Mouse (Mus musculus): ENCODE measurements around the gene Grb7. TPM values are rescaled to one million over a fixed set of nuclear protein-coding genes. Genes with fewer than 3 reads are reported as not detected.

Grb7 gene
- polyA plus RNA-seq (2012; fragmentation: generic; extraction: Trizol), result under 1 TPM in 1 of 2 experiments, not detected in 1; 0.06 TPM

GRCm38 (mm10) chr11:98446213-98446561 lies at the start of gene Grb7:
Gene Grb7, plus strand, starts transcription at chr11:98446394.

DNA sequence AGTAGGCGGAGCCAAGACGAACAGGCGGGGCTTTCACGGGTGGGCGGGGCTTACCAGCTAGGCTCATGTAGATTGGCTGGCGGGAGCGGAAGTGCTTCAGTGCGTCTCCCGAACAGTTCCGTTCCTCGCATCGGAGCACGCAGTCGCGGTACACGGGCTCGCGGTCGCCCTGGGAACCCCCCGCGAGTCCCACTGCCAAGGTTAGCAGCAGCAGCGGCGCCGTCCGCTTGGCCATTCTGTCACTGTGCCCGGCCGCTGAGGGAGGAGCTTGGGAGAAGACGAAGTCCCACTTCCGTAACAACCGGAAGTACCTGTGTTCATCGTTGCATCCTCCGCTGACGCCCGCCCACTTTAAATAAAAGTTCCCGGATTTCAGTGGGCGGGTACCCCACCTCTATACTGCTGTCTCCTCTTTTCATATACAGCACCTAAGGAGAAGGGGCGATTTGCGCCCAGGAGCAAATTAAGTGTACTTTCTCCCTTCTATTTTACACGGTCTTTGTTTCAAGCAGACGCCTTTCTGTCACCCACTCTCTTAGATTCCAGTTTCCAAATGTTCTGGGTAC lies 46.0 kb upstream of the Grb7 start, which contains the start of gene Pgap3:
TSS of gene Pgap3 (minus strand) at position 330 of the 566 bp plus-strand sequence.

DNA sequence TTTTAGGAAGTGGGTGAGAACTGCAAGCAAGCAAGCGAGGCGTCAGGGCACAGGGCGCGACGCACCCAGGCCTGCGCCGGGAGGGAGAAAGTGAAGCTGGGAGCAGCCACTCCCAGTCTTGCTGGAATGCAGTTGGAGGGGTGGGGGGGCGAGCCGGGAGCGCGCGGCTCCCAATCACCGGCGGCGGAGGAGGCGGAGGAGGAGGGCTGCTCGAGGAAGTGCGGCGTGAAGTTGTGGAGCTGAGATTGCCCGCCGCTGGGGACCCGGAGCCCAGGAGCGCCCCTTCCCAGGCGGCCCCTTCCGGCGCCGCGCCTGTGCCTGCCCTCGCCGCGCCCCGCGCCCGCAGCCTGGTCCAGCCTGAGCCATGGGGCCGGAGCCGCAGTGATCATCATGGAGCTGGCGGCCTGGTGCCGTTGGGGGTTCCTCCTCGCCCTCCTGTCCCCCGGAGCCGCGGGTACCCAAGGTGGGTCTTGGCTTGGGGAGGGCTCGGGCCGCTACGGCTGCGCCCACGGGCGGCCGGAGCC lies 33.9 kb upstream of the Grb7 start, which contains the start of gene Erbb2:
TSS of gene Erbb2 (plus strand) at position 198 of the 524 bp plus-strand sequence.

GRCm38 (mm10) chr11:98438331-98439158 lies 7.6 kb upstream of the Grb7 start, which contains the start of gene Mien1:
Gene Mien1, minus strand, starts transcription at chr11:98438991.

Other genes with a start within 250 kb of the Grb7 start
- 10 to 100 TPM in 1 of 2 experiments, 1 to 10 TPM in 1; 1.0 to 10.1 TPM for gene Cdk12, start 243.3 kb upstream of the Grb7 start, polyA plus RNA-seq (2012; fragmentation: generic; extraction: Trizol)
- not detected for gene Neurod2, start 116.7 kb upstream of the Grb7 start, polyA plus RNA-seq (2012; fragmentation: generic; extraction: Trizol)
- 10 to 100 TPM in 1 of 2 experiments, 1 to 10 TPM in 1; 1.1 to 17.9 TPM for gene Ppp1r1b, start 98.0 kb upstream of the Grb7 start, polyA plus RNA-seq (2012; fragmentation: generic; extraction: Trizol)
- gene Stard3, start 88.0 kb upstream of the Grb7 start, polyA plus RNA-seq (2012; fragmentation: generic; extraction: Trizol), result 10 to 100 TPM; 30.8 to 58.6 TPM
- gene Tcap, start 62.6 kb upstream of the Grb7 start, polyA plus RNA-seq (2012; fragmentation: generic; extraction: Trizol), result under 1 TPM; 0.04 to 0.47 TPM
- gene Pnmt, start 59.9 kb upstream of the Grb7 start, polyA plus RNA-seq (2012; fragmentation: generic; extraction: Trizol), result under 1 TPM in 1 of 2 experiments, not detected in 1; 0.04 TPM
- 10 to 100 TPM in 1 of 2 experiments, 1 to 10 TPM in 1; 5.7 to 12.6 TPM for gene Pgap3, start 45.9 kb upstream of the Grb7 start, polyA plus RNA-seq (2012; fragmentation: generic; extraction: Trizol)
- gene Erbb2, start 33.9 kb upstream of the Grb7 start, polyA plus RNA-seq (2012; fragmentation: generic; extraction: Trizol), result 10 to 100 TPM; 14.9 to 36.2 TPM
- 100 to 1,000 TPM; 153 to 160 TPM for gene Mien1, start 7.4 kb upstream of the Grb7 start, polyA plus RNA-seq (2012; fragmentation: generic; extraction: Trizol)
- gene Ikzf3, start 99.6 kb downstream of the Grb7 start, polyA plus RNA-seq (2012; fragmentation: generic; extraction: Trizol), result not detected
- not detected for gene Zpbp2, start 104.7 kb downstream of the Grb7 start, polyA plus RNA-seq (2012; fragmentation: generic; extraction: Trizol)
- gene Ormdl3, start 141.0 kb downstream of the Grb7 start, polyA plus RNA-seq (2012; fragmentation: generic; extraction: Trizol), result 10 to 100 TPM; 14.3 to 82.1 TPM
- gene Lrrc3c, start 151.9 kb downstream of the Grb7 start, polyA plus RNA-seq (2012; fragmentation: generic; extraction: Trizol), result not detected
- under 1 TPM; 0.15 to 0.25 TPM for gene Gm12355, start 179.3 kb downstream of the Grb7 start, polyA plus RNA-seq (2012; fragmentation: generic; extraction: Trizol)
- not detected for gene Gsdma3, start 180.0 kb downstream of the Grb7 start, polyA plus RNA-seq (2012; fragmentation: generic; extraction: Trizol)
- gene Gsdma2, start 200.4 kb downstream of the Grb7 start, polyA plus RNA-seq (2012; fragmentation: generic; extraction: Trizol), result not detected
- gene Gsdma, start 218.0 kb downstream of the Grb7 start, polyA plus RNA-seq (2012; fragmentation: generic; extraction: Trizol), result under 1 TPM; 0.01 to 0.02 TPM
- 100 to 1,000 TPM; 237 to 309 TPM for gene Psmd3, start 236.2 kb downstream of the Grb7 start, polyA plus RNA-seq (2012; fragmentation: generic; extraction: Trizol)

Data from C3H10T1/2 (cell line).